Mouse (Mus musculus): ENCODE results near the gene Cldn14. TPM values are rescaled to one million over a fixed set of nuclear protein-coding genes. Genes with fewer than 3 reads are reported as not detected.

The Cldn14 gene
- total RNA-seq, 2 experiments from 2014 or later = not detected

GRCm38 (mm10) chr16:93957402-93957801, 51.2 kb downstream of the Cldn14 start:
- ATAC-seq (ENCODE audit: poor library complexity, severe bottlenecking) = peak; percentile 79

DNA sequence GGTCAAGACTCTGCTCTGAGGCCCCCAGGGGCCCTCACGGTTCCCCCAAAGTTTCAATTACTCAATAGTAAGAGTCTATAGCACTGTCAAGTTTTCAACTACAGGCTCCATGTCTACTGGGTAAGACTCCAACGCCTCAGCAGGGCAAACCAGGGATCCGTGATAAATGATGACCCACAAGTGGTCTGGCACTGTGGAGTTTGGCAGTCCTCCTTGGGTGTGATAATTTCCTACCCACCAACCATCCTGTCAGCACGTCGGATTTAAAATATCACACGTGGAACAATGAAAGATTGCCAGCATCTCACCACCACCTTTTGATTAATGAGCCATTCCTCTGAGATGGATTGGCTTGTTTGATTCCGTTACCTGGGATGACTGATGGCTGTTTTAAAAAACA, 51.7 kb downstream of the Cldn14 start:
- ATAC-seq (ENCODE audit: poor library complexity, severe bottlenecking) = no peak

- ATAC-seq (ENCODE audit: poor library complexity, severe bottlenecking) = no peak
These were observed 61.2 kb downstream of the Cldn14 start for GRCm38 (mm10) chr16:93947396-93947795.

DNA sequence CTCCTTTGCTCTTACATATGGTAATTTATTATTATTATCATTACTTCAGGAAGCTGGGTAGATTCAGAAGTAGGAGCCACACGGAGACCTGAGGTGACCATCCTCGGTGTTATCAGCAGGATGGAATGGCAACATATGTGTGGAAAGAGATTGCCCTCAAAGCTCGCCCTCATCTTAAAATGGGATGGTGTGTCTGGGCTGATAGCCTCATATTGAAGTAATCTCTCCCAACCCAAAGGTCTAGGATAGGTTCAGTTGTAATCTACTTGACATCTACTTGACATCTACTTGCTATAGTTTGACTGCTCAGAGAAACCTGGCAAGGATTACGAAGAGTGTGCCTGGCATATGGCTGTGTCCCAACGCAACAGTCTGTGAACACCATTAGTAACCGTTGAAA, 64.3 kb downstream of the Cldn14 start:
- ATAC-seq (ENCODE audit: poor library complexity, severe bottlenecking) = no peak

DNA sequence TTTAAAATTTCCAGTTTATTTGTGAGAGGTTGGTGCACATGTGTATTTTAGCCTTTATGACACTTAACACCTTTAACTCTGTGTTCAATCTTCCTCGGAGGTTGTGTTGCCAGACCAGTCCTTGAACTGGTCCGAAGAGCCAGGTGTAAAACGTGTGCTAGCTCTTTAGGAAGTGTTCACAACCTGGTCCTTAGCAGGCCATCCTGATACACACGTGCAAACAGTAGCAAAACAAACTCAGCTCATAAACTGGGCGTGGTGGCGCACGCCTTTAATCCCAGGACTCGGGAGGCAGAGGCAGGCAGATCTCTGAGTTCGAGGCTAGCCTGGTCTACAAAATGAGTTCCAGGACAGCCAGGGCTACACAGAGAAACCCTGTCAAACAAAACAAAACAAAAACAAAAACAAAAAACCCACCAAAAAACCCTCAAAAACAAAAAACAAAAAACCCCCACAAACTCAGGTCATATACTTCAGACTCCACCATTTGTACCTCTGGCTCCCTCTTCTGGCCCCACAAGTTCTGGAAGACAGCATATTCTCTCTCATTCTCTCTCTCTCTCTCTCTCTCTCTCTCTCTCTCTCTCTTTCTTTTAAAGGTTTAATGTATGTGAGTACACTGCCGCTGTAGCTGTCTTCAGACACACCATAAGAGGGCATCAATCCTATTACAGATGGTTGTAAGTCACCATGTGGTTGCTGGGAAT, 65.7 kb downstream of the Cldn14 start:
- ATAC-seq (ENCODE audit: poor library complexity, severe bottlenecking) = no peak

DNA sequence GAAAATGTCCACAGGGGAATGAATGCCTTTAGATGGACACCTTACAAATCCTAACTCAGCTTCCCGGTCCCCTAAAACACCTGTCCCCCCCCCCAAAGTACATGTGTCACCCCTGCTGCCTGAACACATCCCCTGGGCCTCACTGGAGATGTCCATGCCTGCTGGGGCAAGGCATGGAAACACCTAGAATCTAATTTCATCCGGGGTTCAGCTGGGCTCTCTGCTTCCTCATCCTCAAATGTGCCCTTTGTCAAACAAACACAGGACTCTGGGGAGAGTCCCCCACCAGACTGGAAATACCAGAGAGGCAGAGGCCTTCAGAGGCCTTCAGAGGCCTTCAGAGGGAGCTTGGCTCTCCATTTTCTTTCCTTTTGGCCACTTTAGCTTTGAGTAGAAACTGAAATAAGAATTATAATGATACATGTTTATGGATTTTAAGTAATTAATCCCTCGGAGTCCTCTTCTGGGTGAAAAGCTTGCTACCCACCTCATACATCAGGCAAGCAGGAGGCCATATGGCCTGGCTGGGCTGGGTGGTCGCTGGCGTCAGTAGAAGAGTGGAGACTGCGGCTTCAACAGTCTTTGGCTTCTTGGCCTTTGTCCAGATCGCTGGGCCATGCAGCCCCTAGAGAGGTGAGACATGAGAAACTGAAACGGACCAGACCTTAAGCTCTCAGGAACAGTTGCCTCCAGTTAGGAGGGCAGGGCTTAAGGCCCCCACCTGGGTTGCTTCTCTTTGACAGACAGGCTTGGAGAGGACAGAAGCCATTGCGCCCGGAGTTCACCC, 66.7 kb downstream of the Cldn14 start:
- no peak for ATAC-seq (ENCODE audit: poor library complexity, severe bottlenecking)

DNA sequence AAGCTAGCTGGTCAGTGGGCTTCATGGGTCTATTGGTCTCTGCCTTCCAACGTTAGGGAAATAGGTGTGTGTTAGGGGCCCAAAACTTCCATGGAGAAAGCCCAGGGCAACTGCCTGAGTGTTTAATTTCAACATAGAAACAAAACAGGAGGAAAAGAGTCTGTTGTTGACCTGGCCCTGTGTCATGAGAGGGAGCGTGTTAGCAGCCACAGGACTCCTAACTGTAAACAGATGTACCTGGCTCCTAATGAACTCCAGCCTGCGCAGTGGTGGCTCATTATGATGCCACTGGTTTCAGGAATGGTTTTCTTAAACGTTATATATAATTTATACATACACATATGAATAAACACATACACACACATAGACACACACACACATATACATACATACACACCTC, 68.7 kb downstream of the Cldn14 start:
- no peak for ATAC-seq (ENCODE audit: poor library complexity, severe bottlenecking)

- ATAC-seq (ENCODE audit: poor library complexity, severe bottlenecking) = peak; percentile 80
These were observed 70.2 kb downstream of the Cldn14 start for GRCm38 (mm10) chr16:93938400-93938846.

- no peak for ATAC-seq (ENCODE audit: poor library complexity, severe bottlenecking)
These were observed 73.6 kb downstream of the Cldn14 start for GRCm38 (mm10) chr16:93935009-93935408.

DNA sequence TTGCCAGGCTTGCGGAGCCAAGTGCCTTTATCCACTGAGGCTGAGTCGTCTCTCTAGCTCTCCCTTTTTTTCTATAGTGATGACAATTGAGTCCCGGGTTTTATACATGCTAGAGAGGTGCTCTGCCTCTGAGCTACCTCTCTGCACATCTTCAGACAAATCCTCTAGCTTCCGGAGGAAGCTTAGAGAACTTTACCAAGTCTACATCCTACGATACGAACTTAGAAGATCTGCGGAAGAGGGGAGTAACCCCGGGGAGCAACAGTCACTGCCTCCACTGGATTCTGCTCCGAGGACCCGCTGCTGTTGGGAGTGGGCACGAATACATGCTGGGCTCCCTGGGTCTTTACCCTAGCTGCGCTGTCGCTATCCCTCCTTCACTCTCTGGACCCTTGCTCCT, 74.0 kb downstream of the Cldn14 start:
- no peak for ATAC-seq (ENCODE audit: poor library complexity, severe bottlenecking)

- no peak for ATAC-seq (ENCODE audit: poor library complexity, severe bottlenecking)
These were observed 76.2 kb downstream of the Cldn14 start for GRCm38 (mm10) chr16:93932185-93933168.

- no peak for ATAC-seq (ENCODE audit: poor library complexity, severe bottlenecking)
These were observed 79.1 kb downstream of the Cldn14 start for GRCm38 (mm10) chr16:93929370-93930032.

DNA sequence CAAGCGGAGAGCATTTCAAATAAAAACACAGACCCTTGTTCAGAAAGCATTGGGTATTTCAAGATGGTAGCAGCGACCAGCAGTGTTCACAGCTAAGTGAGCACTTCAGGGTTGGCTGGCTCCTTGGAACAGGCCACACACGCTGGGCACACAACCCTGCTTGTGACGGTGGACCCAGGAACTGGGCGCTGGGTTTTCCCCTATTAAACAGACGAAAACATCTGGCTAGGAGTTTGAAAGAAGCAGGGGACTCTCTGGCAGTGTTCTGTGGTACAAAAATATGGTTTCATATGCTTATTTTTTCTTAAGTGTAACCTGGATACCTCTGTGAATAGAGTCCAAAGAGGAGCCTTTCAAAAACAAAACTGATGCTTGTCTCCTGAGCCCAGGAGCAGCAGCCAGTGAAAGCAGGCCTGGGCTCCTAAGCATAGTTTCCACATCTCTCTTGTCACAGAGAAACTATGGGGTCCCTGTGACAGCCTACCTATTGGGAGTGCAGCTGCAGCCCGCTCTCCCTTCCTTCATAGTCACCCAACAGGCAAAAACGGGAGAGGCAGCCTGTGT, 82.9 kb downstream of the Cldn14 start:
- no peak for ATAC-seq (ENCODE audit: poor library complexity, severe bottlenecking)

GRCm38 (mm10) chr16:93923788-93924187, 84.8 kb downstream of the Cldn14 start:
- ATAC-seq (ENCODE audit: poor library complexity, severe bottlenecking) = no peak

DNA sequence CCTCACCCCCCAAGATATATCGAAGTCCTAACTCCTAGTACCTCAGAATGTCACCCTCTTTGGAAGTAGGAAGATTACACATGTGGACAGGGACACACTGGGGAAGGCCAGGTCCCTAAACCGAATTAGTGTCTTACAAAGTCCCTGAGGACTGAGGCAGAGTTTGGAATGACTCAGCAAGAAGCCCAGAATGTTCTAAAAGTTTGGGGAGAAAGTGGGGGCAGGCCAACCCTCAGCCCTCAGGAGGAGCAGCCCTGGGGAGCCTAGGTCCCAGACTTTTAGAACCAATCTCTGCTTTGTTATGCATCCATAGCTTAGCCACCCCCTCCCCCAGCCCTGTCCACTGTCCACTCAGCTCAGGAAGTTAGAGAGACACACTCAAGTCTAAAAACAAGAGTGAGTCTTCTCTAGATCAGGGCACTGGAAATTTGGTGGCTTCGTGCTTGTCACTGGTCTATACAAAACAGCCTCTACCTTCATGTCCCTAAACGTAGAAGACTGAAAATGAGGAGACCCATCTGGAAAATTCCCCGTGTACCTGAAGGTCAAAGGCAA, 85.7 kb downstream of the Cldn14 start:
- ATAC-seq (ENCODE audit: poor library complexity, severe bottlenecking) = no peak

DNA sequence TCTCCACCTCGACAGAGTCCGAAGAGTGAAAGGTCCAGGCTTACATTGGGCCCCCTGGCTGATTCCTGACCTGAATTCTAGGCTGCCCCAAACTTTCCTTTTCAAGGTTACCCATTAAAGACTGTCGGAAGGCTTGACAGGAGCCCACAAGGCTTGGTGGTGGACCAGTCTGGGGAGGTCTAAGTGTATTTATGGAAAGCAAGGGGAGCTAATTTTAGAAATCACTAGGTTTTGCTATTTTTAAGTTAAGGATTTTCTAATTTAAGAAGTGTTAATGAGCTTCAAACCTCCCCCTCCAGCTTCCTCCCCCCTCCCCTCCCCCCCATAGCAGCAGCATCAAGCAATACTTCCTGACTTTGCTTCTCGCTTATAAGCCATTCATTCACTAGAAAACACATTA, 88.0 kb downstream of the Cldn14 start:
- no peak for ATAC-seq (ENCODE audit: poor library complexity, severe bottlenecking)

DNA sequence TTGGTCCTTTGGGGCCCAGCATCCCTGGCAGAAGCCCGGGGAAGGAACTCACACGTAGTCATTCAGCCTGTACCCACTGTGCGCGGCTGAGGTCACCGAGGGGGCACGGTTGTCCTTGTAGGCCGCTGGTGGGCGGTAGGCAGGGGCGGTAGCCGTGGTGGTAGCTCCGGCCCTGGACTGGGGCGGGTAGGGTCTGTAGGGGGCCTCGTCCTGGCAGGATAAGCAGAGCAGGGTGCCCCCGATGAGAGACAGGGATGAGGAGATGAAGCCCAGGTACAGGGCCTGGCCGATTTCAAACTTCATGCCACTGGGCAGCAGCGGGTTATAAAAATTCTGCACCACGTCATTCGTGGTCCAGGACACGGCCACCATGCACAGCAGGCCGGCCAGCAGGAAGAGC, 89.4 kb downstream of the Cldn14 start:
- ATAC-seq (ENCODE audit: poor library complexity, severe bottlenecking) = no peak

DNA sequence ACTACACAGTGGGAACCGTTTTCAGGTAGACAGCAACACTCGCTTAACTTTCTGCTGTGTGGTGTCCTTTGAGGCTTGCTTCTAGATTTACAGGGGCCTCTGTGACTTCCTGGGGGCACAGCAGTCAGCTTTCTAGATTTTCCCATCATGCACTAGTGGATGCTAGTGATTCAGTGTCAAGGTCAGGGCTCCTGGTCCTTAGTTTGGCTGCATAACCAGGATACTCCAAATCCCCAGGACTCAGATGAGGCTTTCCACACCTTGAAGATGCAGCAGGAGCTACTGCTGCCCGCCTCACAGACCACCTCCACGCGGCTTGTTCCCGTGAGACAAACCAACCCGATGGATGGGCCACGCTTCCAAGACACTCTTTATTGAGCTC, 90.0 kb downstream of the Cldn14 start:
- ATAC-seq (ENCODE audit: poor library complexity, severe bottlenecking) = no peak

GRCm38 (mm10) chr16:93917712-93918678, 90.6 kb downstream of the Cldn14 start:
- peak; percentile 75 for ATAC-seq (ENCODE audit: poor library complexity, severe bottlenecking)
